Mouse (Mus musculus) heart, embryonic 10.5 days (tissue): ENCODE results near the gene Pdcd4. TPM values are rescaled to one million over a fixed set of nuclear protein-coding genes. Genes with fewer than 3 reads are reported as not detected.

Experiments
- DNase-seq: peaks from one replicate; pipeline ENCODE4 v3.0.0-alpha.2; 2017; ENCODE audit warnings: low spot score
- H3K27ac ChIP-seq: fragments of 300-500 bp; sonication (generic); 2 replicates; pipeline ENCODE4 v1.5.1; 2016; ENCODE audit warnings: mild to moderate bottlenecking
- H3K27me3 ChIP-seq: fragments of 300-500 bp; sonication (generic); 2 replicates; pipeline ENCODE4 v1.6.1; 2016; ENCODE audit warnings: mild to moderate bottlenecking; ENCODE audit not compliant: poor library complexity, insufficient read depth, severe bottlenecking
- H3K36me3 ChIP-seq: fragments of 300-500 bp; sonication (generic); 2 replicates; pipeline ENCODE4 v1.6.1; 2016; ENCODE audit warnings: mild to moderate bottlenecking, moderate library complexity
- H3K4me1 ChIP-seq: fragments of 300-500 bp; sonication (generic); 2 replicates; pipeline ENCODE4 v1.6.1; 2016; ENCODE audit warnings: mild to moderate bottlenecking
- H3K4me3 ChIP-seq: fragments of 300-500 bp; sonication (generic); 2 replicates; pipeline ENCODE4 v1.5.1; 2016; ENCODE audit warnings: mild to moderate bottlenecking, moderate library complexity
- H3K9me3 ChIP-seq: fragments of 300-500 bp; sonication (generic); 2 replicates; pipeline ENCODE4 v1.6.1; 2016; ENCODE audit warnings: mild to moderate bottlenecking, moderate library complexity
- WGBS: fragments of 180-500 bp; shearing (Covaris S2); methylation state at CpG from one replicate; pipeline ENCODE4 v1.1.7; 2016; 5-methylcytosine and 5-hydroxymethylcytosine counted together
- polyA plus RNA-seq: library from polyadenylated mRNA; unstranded; fragments of >200 nt; fragmentation: Nextera tagmentation; extraction: Ambion mirVana; gene quantifications from 2 replicates; pipeline ENCODE4 v1.2.1, GENCODE M21; 2016

The Pdcd4 gene
- polyA plus RNA-seq = 31.4 and 35.0 TPM in 2 replicates

DNA sequence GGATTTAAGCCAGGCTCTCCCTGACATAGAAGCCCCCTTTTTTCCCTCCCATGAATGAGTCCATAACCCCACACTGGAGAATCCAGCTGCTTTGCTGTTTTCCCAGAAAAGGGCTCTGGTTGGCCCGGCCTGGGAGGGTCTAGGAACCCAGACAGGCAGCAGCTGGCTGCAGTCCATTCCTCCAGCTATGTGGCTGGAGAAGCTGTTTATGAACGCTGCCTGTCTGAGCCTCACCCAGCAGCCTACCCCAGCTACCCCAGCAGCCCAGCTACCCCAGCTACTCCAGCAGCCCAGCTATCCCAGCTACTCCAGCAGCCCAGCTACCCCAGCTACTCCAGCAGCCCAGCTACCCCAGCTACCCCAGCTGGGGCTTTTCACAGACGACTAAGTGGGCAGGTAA lies at the start of gene Pdcd4:
Gene Pdcd4 (plus strand): TSS at position 171 of the 400 bp plus-strand sequence.
- DNase-seq = no peak
- Histone ChIP-seq H3K36me3 (no peaks in the 10 kb centered on the region), H3K27me3 (peaks cover 3% of the 10 kb centered on the region; the same call in 1 of the 2 replicates), H3K9me3 (no peaks in the 10 kb centered on the region), H3K4me3 (no peak within 1 kb of the TSS), H3K4me1 (peaks cover 24% of the 10 kb centered on the region; the same call in 1 of the 2 replicates), H3K27ac (peak within 1 kb of the TSS; percentile 39; the same call in 1 of the 2 replicates)
- WGBS = 55% methylated on average over 3 of the region's 3 CpGs

GRCm38 (mm10) chr19:53843972-53844371 lies 48.1 kb upstream of the Pdcd4 start:
- Histone ChIP-seq H3K4me3 (no peak overlapping the region), H3K9me3 (no peaks in the 10 kb centered on the region), H3K4me1 (peaks cover 19% of the 10 kb centered on the region), H3K27ac (no peak overlapping the region), H3K36me3 (peaks cover 79% of the 10 kb centered on the region), H3K27me3 (no peaks in the 10 kb centered on the region)
- WGBS = 79% methylated on average over 8 of the region's 8 CpGs
- DNase-seq = no peak

- Histone ChIP-seq H3K36me3 (peaks cover 78% of the 10 kb centered on the region), H3K4me1 (peaks cover 47% of the 10 kb centered on the region), H3K27me3 (no peaks in the 10 kb centered on the region), H3K9me3 (no peaks in the 10 kb centered on the region), H3K4me3 (no peak overlapping the region), H3K27ac (no peak overlapping the region)
- no peak for DNase-seq
- 76% methylated on average over 10 of the region's 10 CpGs for WGBS
Observed at GRCm38 (mm10) chr19:53848272-53848995, 43.6 kb upstream of the Pdcd4 start.

DNA sequence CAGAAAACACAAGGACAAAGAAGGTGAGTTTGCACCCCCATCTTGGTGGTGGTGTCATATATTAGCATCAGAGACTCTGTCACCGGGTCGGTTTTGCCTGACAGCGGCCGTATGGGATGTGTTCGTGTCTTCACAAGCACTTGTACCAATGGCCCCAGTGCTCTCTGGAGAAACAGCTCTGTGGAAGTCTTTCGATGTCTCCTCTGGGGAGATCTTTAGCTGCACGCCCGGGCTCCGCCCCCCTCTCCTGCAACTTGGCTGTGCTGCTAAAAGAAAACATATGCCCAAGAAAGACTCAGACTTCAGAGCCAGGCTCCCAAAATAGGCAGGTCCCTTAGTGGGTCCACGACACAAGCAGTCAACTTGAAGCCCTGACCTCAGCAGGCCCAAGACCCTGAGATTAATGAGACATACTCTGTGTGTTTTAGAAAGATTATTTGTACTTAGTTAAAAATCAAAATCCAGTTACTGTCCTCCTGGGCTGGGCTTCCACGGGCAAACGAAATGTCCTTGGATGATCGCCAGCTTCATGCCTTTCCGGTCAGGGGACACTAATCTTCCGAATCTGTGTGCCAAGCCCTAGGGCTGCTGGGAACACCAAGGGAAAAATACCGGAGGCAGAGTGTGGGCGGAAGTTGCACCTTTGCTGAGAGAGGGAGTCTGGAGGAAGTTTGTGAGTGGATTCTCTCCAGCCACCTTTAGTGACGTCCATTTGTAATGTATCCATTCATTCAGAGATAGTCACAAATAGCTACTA lies 41.7 kb upstream of the Pdcd4 start:
- no peak overlapping the region for H3K4me3 ChIP-seq
- peaks cover 72% of the 10 kb centered on the region for H3K36me3 ChIP-seq

DNA sequence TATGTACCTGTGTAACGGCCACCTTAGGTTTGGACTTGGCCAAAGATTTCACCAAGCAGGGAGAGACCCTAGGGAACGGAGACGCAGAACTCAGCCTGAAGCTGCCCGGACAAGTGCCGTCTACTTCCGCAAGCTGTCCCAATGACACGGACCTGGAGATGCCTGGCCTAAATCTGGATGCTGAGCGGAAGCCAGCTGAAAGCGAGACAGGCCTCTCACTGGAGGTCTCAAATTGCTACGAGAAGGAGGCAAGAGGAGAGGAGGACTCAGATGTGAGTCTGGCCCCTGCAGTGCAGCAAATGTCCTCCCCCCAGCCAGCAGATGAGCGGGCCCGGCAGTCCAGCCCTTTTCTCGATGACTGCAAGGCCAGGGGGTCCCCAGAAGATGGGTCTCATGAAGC lies 40.7 kb upstream of the Pdcd4 start:
- H3K36me3 ChIP-seq = peaks cover 67% of the 10 kb centered on the region
- no peak for DNase-seq
- no peak overlapping the region for H3K4me3 ChIP-seq
- H3K27ac ChIP-seq = peak overlapping the region; percentile 29; the same call in 1 of the 2 replicates
- 81% methylated on average over 13 of the region's 13 CpGs for WGBS
- H3K4me1 ChIP-seq = peaks cover 45% of the 10 kb centered on the region
- H3K9me3 ChIP-seq = no peaks in the 10 kb centered on the region
- H3K27me3 ChIP-seq = no peaks in the 10 kb centered on the region

More for the DNA sequence above, 41.7 kb upstream of the Pdcd4 start:
- WGBS = 55% methylated on average over 18 of the region's 18 CpGs
- H3K27me3 ChIP-seq = no peaks in the 10 kb centered on the region
- peaks cover 47% of the 10 kb centered on the region for H3K4me1 ChIP-seq
- peak overlapping the region; percentile 53; the same call in 1 of the 2 replicates for H3K27ac ChIP-seq
- no peak for DNase-seq
- no peaks in the 10 kb centered on the region for H3K9me3 ChIP-seq

DNA sequence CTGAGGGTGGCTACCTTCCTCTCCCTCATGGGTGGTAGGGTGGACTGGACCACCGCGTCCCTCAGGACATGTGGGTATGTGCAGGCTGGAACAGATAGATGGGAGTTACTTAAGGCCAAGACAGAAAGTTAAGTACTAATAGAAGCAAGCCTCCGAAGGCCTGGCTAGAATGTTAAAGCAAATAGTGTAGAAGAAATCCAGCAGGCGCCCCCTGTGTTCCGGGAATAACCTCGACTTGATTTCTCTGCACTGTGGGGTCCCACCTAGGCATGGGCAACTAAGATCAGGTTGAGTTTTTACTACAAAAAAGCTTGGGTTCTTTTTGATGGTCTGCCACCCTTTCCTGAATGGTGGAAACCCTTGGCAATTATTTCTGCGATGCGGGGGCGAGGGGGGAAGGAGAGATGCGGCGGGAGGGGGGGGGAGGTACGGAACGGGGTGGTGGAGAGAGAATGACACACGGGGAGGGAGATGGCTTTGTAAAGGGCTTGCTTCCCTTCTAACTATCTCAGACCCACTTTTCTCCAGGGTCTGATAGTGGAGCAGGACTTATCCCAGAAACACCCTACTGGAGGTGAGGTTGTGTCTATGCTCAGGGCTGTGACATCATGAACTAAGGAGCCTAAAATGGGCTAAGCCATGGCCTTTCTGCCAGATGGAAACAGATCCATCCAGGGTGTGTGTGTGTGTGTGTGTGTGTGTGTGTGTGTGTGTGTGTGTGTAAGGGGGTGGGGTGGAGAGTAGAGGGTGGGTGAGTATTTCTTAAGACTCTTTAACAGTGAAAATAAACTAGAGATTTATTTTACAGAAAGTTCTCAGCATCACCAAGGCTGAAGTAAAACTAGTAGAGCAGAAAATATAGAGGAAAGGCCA lies 40.0 kb upstream of the Pdcd4 start:
- WGBS = 85% methylated on average over 14 of the region's 14 CpGs
- DNase-seq = no peak
- no peaks in the 10 kb centered on the region for H3K9me3 ChIP-seq
- H3K4me3 ChIP-seq = no peak overlapping the region
- H3K4me1 ChIP-seq = peaks cover 43% of the 10 kb centered on the region
- H3K27ac ChIP-seq = peak overlapping the region; percentile 29; the same call in 1 of the 2 replicates
- H3K27me3 ChIP-seq = no peaks in the 10 kb centered on the region
- peaks cover 60% of the 10 kb centered on the region for H3K36me3 ChIP-seq

DNA sequence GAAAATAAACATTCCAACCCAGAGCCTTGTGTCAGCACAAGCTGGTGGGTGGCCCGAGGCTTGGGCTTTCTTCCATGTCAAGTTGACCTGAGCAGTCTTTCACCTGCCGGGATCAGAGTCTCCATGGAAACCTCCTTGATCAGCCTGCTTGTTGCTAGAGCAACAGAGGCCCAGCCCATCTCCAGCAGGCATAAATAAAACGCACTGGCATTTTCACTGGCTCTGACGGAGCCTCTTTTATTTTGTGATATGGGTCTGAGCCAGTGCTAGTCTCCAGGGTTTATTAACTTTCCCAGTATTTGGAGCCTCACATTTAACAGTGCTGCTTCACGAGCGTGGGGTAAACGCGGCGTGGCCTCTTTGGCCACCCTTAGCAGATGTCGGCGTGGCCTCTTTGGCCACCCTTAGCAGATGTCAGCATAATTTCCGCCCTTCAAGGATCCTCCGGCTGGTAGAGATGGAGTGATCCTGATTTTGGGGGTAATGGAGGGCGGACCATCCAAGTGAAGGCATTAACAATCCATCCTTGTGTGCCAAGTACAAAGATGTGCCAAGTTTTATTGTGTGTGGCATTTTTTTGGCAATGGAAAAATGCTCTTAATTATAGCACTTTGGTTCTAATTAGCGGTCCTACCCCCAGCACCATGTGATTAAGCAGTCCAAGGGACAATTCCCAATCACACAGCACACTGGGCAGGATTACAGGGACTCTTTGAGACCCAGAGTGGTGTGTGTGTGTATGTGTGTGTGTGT lies 39.2 kb upstream of the Pdcd4 start:
- Histone ChIP-seq H3K4me3 (no peak overlapping the region), H3K36me3 (peaks cover 59% of the 10 kb centered on the region), H3K27ac (no peak overlapping the region), H3K9me3 (no peaks in the 10 kb centered on the region), H3K4me1 (peaks cover 51% of the 10 kb centered on the region), H3K27me3 (no peaks in the 10 kb centered on the region)
- WGBS = 74% methylated on average over 15 of the region's 15 CpGs
- DNase-seq = no peak

DNA sequence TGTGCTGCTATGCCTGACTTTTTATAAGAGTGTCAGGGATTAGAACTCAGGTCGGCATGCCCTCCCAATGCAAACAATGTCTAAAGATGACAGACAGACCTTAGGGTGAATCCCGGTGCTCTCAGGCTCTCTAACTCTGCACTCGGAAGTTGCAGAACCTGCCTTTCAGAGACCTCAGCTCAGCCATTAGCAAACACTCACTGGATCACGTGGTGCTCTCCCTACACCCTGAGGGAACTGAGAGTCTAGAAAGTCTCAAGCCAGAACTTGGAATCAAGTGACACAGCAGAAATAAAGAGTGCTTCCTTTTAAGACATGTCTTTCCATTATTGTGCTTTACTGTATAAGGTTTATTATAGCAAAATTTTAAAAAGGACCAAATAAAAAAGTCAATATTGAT lies 37.1 kb upstream of the Pdcd4 start:
- Histone ChIP-seq H3K9me3 (no peaks in the 10 kb centered on the region), H3K27me3 (no peaks in the 10 kb centered on the region), H3K36me3 (peaks cover 56% of the 10 kb centered on the region), H3K4me1 (peaks cover 59% of the 10 kb centered on the region), H3K4me3 (no peak overlapping the region), H3K27ac (no peak overlapping the region)
- WGBS = 73% methylated on average over 4 of the region's 4 CpGs
- no peak for DNase-seq

DNA sequence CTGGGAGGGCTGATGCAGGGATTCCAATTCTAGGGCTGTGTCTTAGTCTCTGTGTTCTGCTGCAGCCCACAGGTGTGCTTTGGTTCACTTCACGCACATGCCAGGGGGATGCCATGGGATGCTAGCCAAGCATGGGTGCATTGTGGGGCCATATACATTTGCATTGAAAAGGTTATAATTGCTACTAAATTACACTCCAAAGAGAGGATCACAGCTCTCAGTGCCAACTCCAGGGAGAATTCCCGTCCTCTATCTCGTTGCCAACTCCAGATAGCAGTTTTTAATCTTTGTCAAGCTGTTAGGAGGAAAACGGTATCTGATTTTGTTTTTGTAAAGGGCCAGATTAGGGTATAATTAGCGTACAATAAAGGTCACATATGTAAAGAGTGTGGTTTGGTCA lies 36.2 kb upstream of the Pdcd4 start:
- Histone ChIP-seq H3K4me1 (peaks cover 51% of the 10 kb centered on the region), H3K36me3 (peaks cover 54% of the 10 kb centered on the region), H3K4me3 (no peak overlapping the region), H3K27ac (no peak overlapping the region), H3K9me3 (no peaks in the 10 kb centered on the region), H3K27me3 (no peaks in the 10 kb centered on the region)
- WGBS = 87% methylated on average over 5 of the region's 5 CpGs
- no peak for DNase-seq

DNA sequence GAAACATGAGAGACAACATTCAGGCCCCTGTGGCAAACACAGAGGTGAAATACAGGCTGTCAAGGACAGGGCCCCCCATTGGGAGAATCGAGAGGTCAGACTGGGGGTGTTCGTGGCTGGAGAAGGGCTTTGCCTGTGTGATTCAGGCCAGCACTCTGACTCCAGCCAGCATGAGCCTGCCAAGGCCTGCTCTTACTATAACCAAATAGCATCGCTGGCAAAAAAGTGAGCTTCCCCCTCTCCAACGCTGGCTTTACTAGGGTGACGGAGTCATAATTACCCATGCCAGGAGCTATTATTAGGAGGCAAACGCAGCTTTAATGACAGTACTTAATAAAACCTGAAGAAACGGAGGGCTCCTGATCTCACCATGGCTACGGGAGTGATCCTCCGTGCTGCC lies 35.2 kb upstream of the Pdcd4 start:
- Histone ChIP-seq H3K9me3 (no peaks in the 10 kb centered on the region), H3K4me3 (no peak overlapping the region), H3K4me1 (peaks cover 44% of the 10 kb centered on the region), H3K27me3 (no peaks in the 10 kb centered on the region), H3K36me3 (peaks cover 54% of the 10 kb centered on the region), H3K27ac (no peak overlapping the region)
- 83% methylated on average over 9 of the region's 9 CpGs for WGBS
- no peak for DNase-seq

GRCm38 (mm10) chr19:53857962-53858361 lies 34.1 kb upstream of the Pdcd4 start:
- Histone ChIP-seq H3K27ac (0 out of 2 replicates have a peak overlapping the region, but pooled peaks have one; percentile 7), H3K27me3 (no peaks in the 10 kb centered on the region), H3K4me1 (peaks cover 39% of the 10 kb centered on the region), H3K9me3 (no peaks in the 10 kb centered on the region), H3K36me3 (peaks cover 58% of the 10 kb centered on the region), H3K4me3 (no peak overlapping the region)
- 83% methylated on average over 6 of the region's 6 CpGs for WGBS
- DNase-seq = no peak

DNA sequence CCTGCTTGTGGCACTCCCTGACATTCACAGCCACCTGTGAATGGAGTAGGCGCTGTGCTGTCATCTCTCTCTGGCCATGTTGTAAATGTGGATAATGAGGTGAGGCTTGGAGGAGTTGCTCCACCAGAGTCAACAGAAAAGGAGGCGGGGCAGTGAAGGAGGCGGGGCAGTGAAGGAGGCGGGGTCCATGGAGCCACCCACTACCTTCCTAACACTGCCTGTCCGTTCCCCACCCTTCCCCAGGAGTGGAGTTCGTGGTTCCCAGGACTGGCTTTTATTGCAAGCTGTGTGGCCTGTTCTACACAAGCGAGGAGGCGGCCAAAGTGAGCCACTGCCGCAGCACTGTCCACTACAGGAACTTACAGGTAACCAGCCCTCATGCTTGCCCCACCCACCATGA lies 32.9 kb upstream of the Pdcd4 start:
- H3K4me3 ChIP-seq = no peak overlapping the region
- DNase-seq = peak; percentile 80
- no peaks in the 10 kb centered on the region for H3K27me3 ChIP-seq
- WGBS = 35% methylated on average over 9 of the region's 9 CpGs
- no peaks in the 10 kb centered on the region for H3K9me3 ChIP-seq
- no peak overlapping the region for H3K27ac ChIP-seq
- H3K36me3 ChIP-seq = peaks cover 59% of the 10 kb centered on the region
- peaks cover 37% of the 10 kb centered on the region for H3K4me1 ChIP-seq
